Mouse (Mus musculus) stomach, embryonic 14.5 days (tissue): ENCODE results near the gene Klhl26. TPM values are rescaled to one million over a fixed set of nuclear protein-coding genes. Genes with fewer than 3 reads are reported as not detected.

Source experiments
- ATAC-seq: fragments of 200-750 bp; cut with Nextera tagmentation; 2 replicates; pipeline ENCODE4 v1.8.0; 2017; ENCODE audit warnings: low read depth, moderate TSS enrichment; ENCODE audit not compliant: insufficient number of reproducible peaks, insufficient read depth, low FRiP score
- H3K27ac ChIP-seq: fragments of 300-500 bp; sonication (generic); 2 replicates; pipeline ENCODE4 v1.5.1; 2014; ENCODE audit warnings: mild to moderate bottlenecking, low read length, moderate library complexity, mixed read lengths
- H3K27me3 ChIP-seq: fragments of 300-500 bp; sonication (generic); 2 replicates; pipeline ENCODE4 v1.6.1; 2014; ENCODE audit warnings: low read length, control low read depth, mixed read lengths; ENCODE audit not compliant: control insufficient read depth, insufficient read depth
- H3K36me3 ChIP-seq: fragments of 300-500 bp; sonication (generic); 2 replicates; pipeline ENCODE4 v1.6.1; 2014; ENCODE audit warnings: mild to moderate bottlenecking, control low read depth, low read length, moderate library complexity, mixed read lengths; ENCODE audit not compliant: control insufficient read depth, insufficient read depth
- H3K4me1 ChIP-seq: fragments of 300-500 bp; sonication (generic); 2 replicates; pipeline ENCODE4 v1.6.1; 2014; ENCODE audit warnings: low read length, control low read depth, mixed read lengths; ENCODE audit not compliant: control insufficient read depth, insufficient read depth
- H3K4me2 ChIP-seq: fragments of 300-500 bp; sonication (generic); replicated peaks from 2 replicates; pipeline ENCODE4 v1.6.1; 2014; ENCODE audit warnings: low read depth, low read length, control low read depth
- H3K4me3 ChIP-seq: fragments of 300-500 bp; sonication (generic); 2 replicates; pipeline ENCODE4 v1.5.1; 2014; ENCODE audit warnings: low read depth, low read length, control low read depth
- H3K9ac ChIP-seq: fragments of 300-500 bp; sonication (generic); replicated peaks from 2 replicates; pipeline ENCODE4 v1.6.1; 2014; ENCODE audit warnings: low read depth, mild to moderate bottlenecking, control low read depth, low read length, moderate library complexity, mixed read lengths
- H3K9me3 ChIP-seq: fragments of 300-500 bp; sonication (generic); 2 replicates; pipeline ENCODE4 v1.6.1; 2016; ENCODE audit warnings: low read depth, low read length, control low read depth; ENCODE audit not compliant: control insufficient read depth
- WGBS: fragments of 180-500 bp; shearing (Covaris S2); extraction: QIAGEN DNeasy Blood & Tissue Kit; methylation state at CpG from one replicate; pipeline ENCODE4 v1.1.7; 2014; 5-methylcytosine and 5-hydroxymethylcytosine counted together
- polyA plus RNA-seq: library from polyadenylated mRNA; unstranded; fragments of >200 nt; fragmentation: Nextera tagmentation; extraction: Ambion mirVana; gene quantifications from 2 replicates; pipeline ENCODE4 v1.2.1, GENCODE M21; 2014

The Klhl26 gene
- 20.9 and 22.1 TPM in 2 replicates for polyA plus RNA-seq

DNA sequence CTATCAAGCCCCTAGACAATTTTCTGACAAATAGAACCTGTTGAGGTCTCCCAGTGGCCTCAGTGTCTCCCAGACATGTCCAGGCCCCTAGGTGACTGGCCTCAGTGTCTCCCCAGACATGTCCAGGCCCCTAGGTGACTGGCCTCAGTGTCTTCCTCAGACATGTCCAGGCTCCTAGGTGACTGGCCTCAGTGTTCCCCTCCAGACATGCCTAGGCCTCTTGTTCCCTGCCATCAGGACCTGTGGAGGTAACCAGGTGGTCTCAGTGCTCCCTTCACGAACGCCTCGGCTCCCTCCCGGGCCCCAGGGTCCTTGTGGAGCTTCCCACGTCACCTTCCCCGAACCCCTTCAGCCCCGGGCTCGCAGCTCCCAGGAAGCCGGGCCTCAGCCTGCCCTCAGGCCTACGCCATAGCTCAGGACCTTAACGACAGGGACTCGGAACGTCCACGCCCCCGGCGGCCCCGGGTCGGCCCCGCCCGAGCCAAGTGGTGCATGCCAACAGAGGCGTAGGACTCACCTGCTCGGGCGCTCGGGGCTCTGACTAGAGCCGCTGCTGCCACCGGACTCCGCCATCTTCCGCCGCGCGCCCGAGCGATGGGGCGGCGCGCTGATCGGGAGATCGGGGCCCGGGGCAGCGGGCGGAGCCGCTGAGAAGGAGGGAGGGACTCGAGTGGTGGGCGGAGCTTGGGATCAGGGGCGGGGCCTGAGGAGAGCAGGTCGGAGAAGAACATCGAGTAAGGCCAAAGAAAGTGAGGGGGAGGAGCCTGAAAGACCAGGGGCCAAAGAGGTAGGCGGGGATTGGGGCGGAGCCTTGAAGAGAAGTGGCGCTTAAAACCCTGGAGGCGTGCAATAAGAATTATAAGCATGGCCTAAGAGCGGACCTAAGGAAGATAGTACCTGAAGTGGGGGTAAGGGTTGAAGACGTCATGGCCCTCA, at the start of gene Klhl26:
Gene Klhl26, minus strand, starts transcription at position 636 of the 936 bp plus-strand sequence.
- Histone ChIP-seq H3K4me3 (peak within 1 kb of the TSS; percentile 92), H3K36me3 (no peaks in the 10 kb centered on the region), H3K9me3 (no peaks in the 10 kb centered on the region), H3K4me2 (peak within 1 kb of the TSS; percentile 95), H3K4me1 (peaks cover 14% of the 10 kb centered on the region; the same call in 1 of the 2 replicates), H3K27ac (peak within 1 kb of the TSS; percentile 44; the same call in 1 of the 2 replicates), H3K27me3 (no peaks in the 10 kb centered on the region), H3K9ac (peak within 1 kb of the TSS; percentile 92)
- ATAC-seq: peak; percentile 90
- WGBS: under 1% methylated on average over 53 of the region's 53 CpGs

DNA sequence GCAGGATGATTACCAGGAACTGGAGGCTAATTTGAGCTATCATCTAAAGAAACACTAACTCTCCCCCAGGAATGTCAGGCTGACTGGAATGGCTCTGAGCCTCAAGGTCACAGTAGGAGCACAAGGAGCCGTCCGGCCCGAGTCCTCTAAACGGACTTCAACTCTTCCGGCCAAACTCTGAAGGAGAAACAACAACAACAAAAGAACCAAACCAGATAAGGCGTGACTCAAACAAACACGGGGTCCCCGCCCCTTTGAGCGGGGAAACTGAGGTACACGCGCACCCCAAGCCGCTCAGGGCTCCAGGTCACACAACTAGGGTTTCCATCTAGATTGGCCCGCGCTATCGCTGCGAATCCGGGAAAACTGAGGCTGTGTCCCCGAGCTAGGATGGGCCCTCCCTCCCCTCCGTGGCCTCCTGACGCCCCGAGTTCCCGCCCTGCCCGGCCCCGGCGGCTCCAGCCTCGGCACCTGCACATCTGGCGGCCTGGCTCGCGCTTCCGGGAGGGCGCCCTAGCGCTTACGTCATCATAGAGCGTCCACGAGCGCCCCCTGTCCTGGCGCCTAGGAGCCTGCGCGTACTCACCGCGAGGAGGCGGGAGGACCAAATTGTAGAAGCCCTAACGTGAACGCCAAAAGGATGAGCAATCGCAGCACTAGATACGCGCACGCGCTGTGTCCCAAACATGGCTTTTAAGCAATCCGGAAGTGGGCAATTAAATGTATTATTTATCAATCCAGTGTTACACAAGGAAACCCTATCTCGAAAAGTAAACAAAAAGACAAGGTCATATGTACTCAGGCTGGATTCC, 46.0 kb upstream of the Klhl26 start:
- Histone ChIP-seq H3K27ac (peak overlapping the region; percentile 90), H3K27me3 (no peaks in the 10 kb centered on the region), H3K4me3 (peak overlapping the region; percentile 83), H3K4me2 (peak overlapping the region; percentile 83), H3K4me1 (peaks cover 11% of the 10 kb centered on the region; the same call in 1 of the 2 replicates), H3K9ac (peak overlapping the region; percentile 67), H3K9me3 (no peaks in the 10 kb centered on the region), H3K36me3 (peaks cover 12% of the 10 kb centered on the region)
- peak; percentile 90 for ATAC-seq
- WGBS: under 1% methylated on average over 51 of the region's 51 CpGs

DNA sequence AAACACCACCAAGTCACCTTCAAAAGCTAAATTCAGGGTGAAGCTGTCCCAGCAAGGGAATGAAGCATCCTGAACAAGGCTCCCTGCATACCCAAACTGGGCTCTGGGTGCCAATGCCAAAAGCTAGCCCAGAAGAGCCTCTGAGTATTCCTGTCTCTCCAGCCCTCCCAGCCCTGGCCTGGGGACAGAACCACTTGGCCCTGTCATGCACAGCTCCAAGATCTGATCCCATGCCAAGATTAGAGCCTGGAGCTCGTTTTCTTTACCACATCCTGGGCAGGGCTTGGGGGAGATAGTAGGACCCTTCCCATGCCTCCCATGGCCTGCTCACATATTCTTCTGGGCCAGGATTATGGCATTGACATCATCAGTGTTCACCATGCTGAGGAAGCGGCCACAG, 42.8 kb upstream of the Klhl26 start:
- no peaks in the 10 kb centered on the region for H3K27me3 ChIP-seq
- WGBS: 61% methylated on average over 2 of the region's 2 CpGs
- H3K4me3 ChIP-seq: no peak overlapping the region
- H3K4me1 ChIP-seq: 0 out of 2 replicates have a peak, but pooled peaks cover 3% of the 10 kb centered on the region
- peaks cover 18% of the 10 kb centered on the region for H3K36me3 ChIP-seq
- no peak for ATAC-seq
- H3K4me2 ChIP-seq: no peak overlapping the region
- H3K9ac ChIP-seq: no peak overlapping the region
- no peak overlapping the region for H3K27ac ChIP-seq
- H3K9me3 ChIP-seq: no peaks in the 10 kb centered on the region

- Histone ChIP-seq H3K27me3 (no peaks in the 10 kb centered on the region), H3K9ac (no peak overlapping the region), H3K4me1 (0 out of 2 replicates have a peak, but pooled peaks cover 3% of the 10 kb centered on the region), H3K36me3 (peaks cover 18% of the 10 kb centered on the region), H3K4me3 (no peak overlapping the region), H3K27ac (no peak overlapping the region), H3K4me2 (no peak overlapping the region), H3K9me3 (no peaks in the 10 kb centered on the region)
- ATAC-seq: no peak
- 87% methylated on average over 6 of the region's 6 CpGs for WGBS
Observed at GRCm38 (mm10) chr8:70519043-70519442, 42.3 kb upstream of the Klhl26 start.

GRCm38 (mm10) chr8:70517940-70518643, 41.3 kb upstream of the Klhl26 start:
- peaks cover 21% of the 10 kb centered on the region for H3K36me3 ChIP-seq
- ATAC-seq: no peak

DNA sequence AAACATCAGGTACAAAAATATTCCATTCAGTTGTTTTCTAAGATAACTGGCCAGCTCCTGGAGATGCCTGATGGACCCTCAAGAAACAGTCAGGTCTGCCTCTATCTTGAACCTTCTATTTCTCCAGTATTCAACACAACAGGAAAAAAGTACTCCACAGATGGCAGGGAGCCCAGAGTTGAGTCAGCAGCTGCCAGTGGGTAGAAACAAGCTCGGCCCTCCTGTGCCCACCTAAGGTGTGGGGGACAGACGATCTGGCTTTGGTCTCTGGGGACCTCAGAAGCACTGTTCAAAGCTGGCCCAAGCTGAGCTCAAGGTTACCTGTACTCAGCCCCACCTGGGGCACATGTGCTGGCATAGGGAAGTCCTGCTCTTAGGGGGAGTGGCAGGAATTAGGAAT, 36.7 kb upstream of the Klhl26 start:
- Histone ChIP-seq H3K36me3 (peaks cover 24% of the 10 kb centered on the region), H3K4me3 (no peak overlapping the region), H3K27me3 (no peaks in the 10 kb centered on the region), H3K4me2 (no peak overlapping the region), H3K4me1 (no peaks in the 10 kb centered on the region), H3K27ac (no peak overlapping the region), H3K9ac (no peak overlapping the region), H3K9me3 (no peaks in the 10 kb centered on the region)
- no peak for ATAC-seq
- 71% methylated on average over 2 of the region's 2 CpGs for WGBS

More at GRCm38 (mm10) chr8:70517940-70518643, 41.3 kb upstream of the Klhl26 start:
- no peak overlapping the region for H3K4me2 ChIP-seq
- WGBS: 77% methylated on average over 10 of the region's 10 CpGs
- H3K27me3 ChIP-seq: no peaks in the 10 kb centered on the region
- H3K9ac ChIP-seq: no peak overlapping the region
- no peak overlapping the region for H3K4me3 ChIP-seq
- no peaks in the 10 kb centered on the region for H3K4me1 ChIP-seq
- H3K9me3 ChIP-seq: no peaks in the 10 kb centered on the region
- no peak overlapping the region for H3K27ac ChIP-seq

DNA sequence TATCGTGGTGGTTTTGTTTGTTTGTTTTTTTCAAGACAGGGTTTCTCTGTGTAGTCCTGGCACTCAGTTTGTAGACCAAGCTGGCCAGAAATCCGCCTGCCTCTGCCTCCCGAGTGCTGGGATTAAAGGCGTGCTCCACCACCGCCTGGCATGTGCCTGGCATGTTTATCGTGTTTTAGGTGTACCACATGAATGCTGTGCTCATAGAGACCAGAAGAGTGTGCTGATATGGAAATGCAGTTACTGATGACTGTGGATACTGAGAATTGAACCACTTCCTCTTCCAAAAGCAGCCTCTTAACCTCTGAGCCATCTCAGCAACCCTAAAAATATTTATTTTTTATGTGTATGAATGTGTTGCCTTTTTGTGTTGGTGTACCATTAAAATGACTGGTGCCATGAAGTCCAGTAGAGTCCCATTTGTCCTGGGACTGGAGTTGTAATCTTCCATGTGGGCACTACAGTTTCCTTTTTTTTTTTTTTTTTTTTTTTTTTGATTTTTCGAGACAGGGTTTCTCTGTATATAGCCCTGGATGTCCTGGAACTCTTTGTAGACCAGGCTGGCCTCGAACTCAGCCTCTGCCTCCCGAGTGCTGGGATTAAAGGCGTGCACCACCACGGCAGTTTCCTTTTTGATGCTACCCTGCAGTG, 35.6 kb upstream of the Klhl26 start:
- no peak for ATAC-seq
- Histone ChIP-seq H3K27ac (no peak overlapping the region), H3K4me2 (no peak overlapping the region), H3K4me1 (no peaks in the 10 kb centered on the region), H3K9me3 (no peaks in the 10 kb centered on the region), H3K27me3 (no peaks in the 10 kb centered on the region), H3K36me3 (peaks cover 25% of the 10 kb centered on the region), H3K9ac (no peak overlapping the region), H3K4me3 (no peak overlapping the region)
- 89% methylated on average over 11 of the region's 11 CpGs for WGBS
